Mouse (Mus musculus) layer of hippocampus, adult 2 months (tissue): ENCODE measurements around the gene Slc16a9. TPM values are rescaled to one million over a fixed set of nuclear protein-coding genes. Genes with fewer than 3 reads are reported as not detected.

Experiments
- DNase-seq, 2 experiments: peaks; one replicate each; pipeline ENCODE4 v3.0.0; 2022; ENCODE audit warnings: low spot score in 2 of 2
- H3K27ac ChIP-seq: fragments of 200-600 bp; 2 replicates; pipeline ENCODE4 v1.8.1; 2022
- H3K4me3 ChIP-seq: fragments of 200-600 bp; 2 replicates; pipeline ENCODE4 v1.8.1; 2022; ENCODE audit warnings: mild to moderate bottlenecking
- CTCF ChIP-seq: fragments of 200-600 bp; conservative IDR thresholded peaks from 2 replicates; pipeline ENCODE4 v1.8.1; 2022; ENCODE audit warnings: antibody characterized with exemption, mild to moderate bottlenecking, moderate library complexity
- total RNA-seq, 2 experiments: library from RNA; stranded (reverse); gene quantifications; 2 replicates each; pipeline ENCODE4 v1.2.3; 2021

The Slc16a9 gene
- total RNA-seq, 2 experiments from 2014 or later = 1.8 to 3.1 TPM

GRCm38 (mm10) chr10:70263681-70264189, 18.8 kb downstream of the Slc16a9 start:
- no peak for TF ChIP-seq CTCF

DNA sequence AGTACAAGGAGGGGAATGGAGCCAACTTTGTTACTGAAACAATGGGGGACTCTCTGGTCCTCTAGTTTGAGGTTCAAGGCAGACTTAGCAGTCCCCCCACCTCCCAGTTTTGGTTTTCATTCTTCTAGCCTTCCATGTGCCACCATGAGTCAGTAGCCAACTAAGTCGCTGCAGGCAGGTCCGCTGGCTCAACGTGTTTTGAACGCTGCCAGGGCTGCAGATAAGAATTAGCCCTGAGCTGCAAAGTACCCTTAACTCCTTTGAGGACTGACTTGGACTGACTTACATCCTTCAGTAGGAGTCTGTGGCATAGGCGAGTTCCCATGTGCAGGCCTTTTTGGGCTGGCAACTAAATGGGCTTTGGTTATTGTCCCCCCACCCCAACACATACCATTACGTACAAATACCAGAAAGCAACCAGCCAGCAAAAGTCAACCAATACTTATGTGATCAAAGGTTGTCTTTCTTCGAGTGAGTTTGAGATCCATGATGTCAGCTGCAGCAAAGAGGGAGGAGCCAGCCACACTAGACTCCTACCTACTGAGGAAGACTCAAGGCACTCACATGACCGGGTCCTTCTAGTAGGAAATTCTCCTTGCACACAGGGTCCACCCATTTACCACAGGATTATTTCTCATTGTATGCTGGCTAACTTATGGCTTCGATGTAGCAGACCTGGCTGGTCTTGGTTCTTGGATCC, 19.6 kb downstream of the Slc16a9 start:
- H3K4me3 ChIP-seq = no peak overlapping the region
- no peak for TF ChIP-seq CTCF
- no peak for DNase-seq
- no peak overlapping the region for H3K27ac ChIP-seq

More at GRCm38 (mm10) chr10:70263681-70264189, 18.8 kb downstream of the Slc16a9 start:
- H3K27ac ChIP-seq = no peak overlapping the region
- no peak for DNase-seq
- no peak overlapping the region for H3K4me3 ChIP-seq

- no peak for DNase-seq
- Histone ChIP-seq H3K27ac (no peak overlapping the region), H3K4me3 (no peak overlapping the region)
- no peak for TF ChIP-seq CTCF
Measured at GRCm38 (mm10) chr10:70266501-70266900, 21.6 kb downstream of the Slc16a9 start.

- no peak overlapping the region for H3K4me3 ChIP-seq
- no peak overlapping the region for H3K27ac ChIP-seq
- peak; percentile 40 for TF ChIP-seq CTCF
- DNase-seq = no peak
Measured at GRCm38 (mm10) chr10:70268581-70269446, 23.9 kb downstream of the Slc16a9 start.

- no peak for TF ChIP-seq CTCF
- no peak for DNase-seq
- Histone ChIP-seq H3K4me3 (no peak overlapping the region), H3K27ac (no peak overlapping the region)
Measured at GRCm38 (mm10) chr10:70269447-70269787, 24.5 kb downstream of the Slc16a9 start.

- no peak overlapping the region for H3K4me3 ChIP-seq
- H3K27ac ChIP-seq = no peak overlapping the region
- 0 out of 2 replicates have a peak, but pooled peaks have one; percentile 22 for TF ChIP-seq CTCF
- DNase-seq = no peak
Measured at GRCm38 (mm10) chr10:70276678-70277077, 31.8 kb downstream of the Slc16a9 start.

DNA sequence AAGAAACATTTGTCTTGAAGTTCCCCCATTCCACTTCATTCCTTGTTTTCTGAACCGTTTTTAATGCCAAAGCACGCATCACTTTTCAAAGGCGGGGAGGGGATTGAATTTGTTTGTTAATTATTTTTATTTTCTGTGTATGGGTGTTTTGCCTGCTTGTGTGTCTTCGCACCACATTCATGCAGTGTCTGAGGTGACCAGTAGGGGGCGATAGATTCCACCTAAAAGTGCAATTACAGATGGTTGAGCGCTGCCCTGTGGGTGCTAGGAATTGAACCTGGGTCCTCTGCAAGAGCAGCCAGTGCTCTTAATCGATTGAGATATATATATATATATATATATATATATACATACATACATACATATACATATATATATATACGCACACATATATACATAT, 34.4 kb downstream of the Slc16a9 start:
- H3K4me3 ChIP-seq = no peak overlapping the region
- DNase-seq = no peak
- no peak overlapping the region for H3K27ac ChIP-seq
- peak; percentile 68 for TF ChIP-seq CTCF

DNA sequence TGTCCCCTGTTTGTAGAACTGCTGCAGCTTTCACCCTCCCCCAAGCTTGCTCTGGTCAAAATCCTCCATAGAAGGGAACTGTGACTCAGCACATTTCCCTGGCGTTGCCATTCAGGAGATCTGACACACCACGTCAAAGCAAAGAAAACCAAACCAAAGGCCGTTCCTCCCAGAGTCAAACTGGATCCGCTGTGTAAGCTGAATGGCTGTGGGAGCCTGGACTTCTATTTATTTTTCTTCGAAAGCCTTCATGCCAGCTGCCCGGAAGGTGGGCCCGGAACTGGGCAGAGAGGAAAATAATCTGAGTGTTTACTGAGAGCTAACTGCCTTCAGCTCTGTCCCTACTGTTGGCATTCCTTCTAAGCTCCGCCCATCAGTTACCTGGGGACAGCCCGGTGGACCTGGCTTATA, 42.9 kb downstream of the Slc16a9 start:
- no peak for DNase-seq
- H3K4me3 ChIP-seq = no peak overlapping the region
- no peak overlapping the region for H3K27ac ChIP-seq
- TF ChIP-seq CTCF = no peak

GRCm38 (mm10) chr10:70288406-70289327, 43.8 kb downstream of the Slc16a9 start:
- TF ChIP-seq CTCF = no peak
- Histone ChIP-seq H3K27ac (no peak overlapping the region), H3K4me3 (no peak overlapping the region)
- no peak for DNase-seq

DNA sequence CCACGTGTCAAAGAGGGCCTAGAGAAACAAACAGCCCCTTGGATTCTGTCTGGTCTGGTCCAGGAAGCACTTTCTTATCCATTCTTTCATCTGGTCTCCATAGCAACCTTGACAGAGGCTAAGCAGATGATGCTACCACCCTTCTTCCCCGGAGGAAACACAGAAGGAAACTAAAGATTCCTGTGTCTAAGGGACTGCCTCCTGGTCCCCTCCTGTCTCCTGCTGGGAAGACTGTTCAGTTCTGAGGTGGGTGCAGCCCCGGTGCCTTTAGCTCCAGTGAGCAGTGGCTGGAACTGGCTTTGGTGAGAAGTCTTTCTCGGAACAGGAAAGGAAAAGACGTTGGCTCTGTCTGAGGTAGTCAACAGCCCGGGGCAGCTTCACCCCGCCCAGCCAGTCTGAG, 47.1 kb downstream of the Slc16a9 start:
- no peak for DNase-seq
- no peak overlapping the region for H3K27ac ChIP-seq
- no peak for TF ChIP-seq CTCF
- H3K4me3 ChIP-seq = no peak overlapping the region

DNA sequence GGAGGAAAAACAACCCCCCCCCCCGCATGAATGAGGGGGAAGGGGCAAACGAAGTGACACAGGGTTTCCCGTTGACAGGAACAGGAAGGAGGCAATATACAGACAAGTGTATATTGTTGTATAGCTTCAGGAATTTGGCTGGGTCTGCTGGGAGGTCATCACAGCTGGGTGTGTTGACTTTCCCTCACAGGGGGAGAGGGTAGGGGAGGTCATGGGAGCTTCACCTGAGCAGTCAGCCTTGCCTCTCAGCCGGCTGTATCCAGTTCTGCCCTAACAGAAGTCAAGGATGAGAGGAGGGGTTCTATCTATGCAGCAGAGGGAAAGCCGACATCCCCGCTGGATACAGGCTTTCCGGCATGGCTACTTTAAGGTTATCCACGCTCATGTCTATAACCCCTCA, 49.2 kb downstream of the Slc16a9 start:
- H3K4me3 ChIP-seq = no peak overlapping the region
- TF ChIP-seq CTCF = no peak

DNA sequence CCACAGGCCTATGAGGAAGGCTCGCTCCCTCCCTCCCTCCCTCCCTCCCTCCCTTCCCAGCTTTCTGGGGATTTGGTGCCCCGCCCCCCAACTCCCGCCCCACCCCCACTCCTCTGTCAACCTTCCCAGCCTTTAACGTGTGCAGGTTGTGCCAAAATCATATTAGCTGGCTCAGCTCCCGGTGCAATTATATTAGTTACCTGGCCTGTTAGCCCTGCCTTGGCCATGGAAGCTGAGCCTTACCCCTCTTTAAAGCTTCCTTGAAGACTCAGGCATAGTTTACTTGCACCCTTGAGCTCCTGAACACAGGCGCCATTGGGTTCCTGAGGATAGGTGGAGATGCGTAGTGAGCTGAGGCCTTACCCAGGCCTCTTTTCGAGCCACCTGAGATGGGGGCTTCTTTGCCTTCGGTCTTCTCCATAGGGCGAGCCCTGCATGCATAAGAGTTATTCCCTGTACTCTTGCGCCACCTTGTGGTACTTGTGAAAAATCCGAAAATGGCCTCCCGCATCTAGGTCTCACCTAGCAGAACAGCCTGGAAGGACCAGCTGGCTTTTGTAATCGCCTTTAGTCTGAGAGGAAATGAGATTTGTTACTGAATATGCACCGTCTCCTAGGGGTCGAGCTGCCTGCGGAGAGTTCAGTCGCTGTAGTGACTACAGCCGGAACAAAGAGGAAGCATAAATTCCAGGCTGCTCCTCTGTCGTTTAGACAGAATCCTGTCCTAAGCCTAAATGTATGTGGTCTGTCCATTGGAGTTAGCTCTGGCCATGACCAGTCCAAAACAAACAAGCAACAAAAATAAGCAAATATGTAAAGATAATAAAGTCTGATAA, 51.8 kb downstream of the Slc16a9 start:
- peak overlapping the region; percentile 44 for H3K4me3 ChIP-seq
- peak; percentile 79 to 80 for DNase-seq
- TF ChIP-seq CTCF = peak; percentile 94
- no peak overlapping the region for H3K27ac ChIP-seq

More for the DNA sequence above, 49.2 kb downstream of the Slc16a9 start:
- no peak for DNase-seq
- no peak overlapping the region for H3K27ac ChIP-seq
